Mouse (Mus musculus): ENCODE data around the gene Cad.
"Not testable (repeated sequence)": the region's sequence is repeated elsewhere in the genome, so short reads cannot be mapped to it uniquely, and the experiment has no call there.

DNA sequence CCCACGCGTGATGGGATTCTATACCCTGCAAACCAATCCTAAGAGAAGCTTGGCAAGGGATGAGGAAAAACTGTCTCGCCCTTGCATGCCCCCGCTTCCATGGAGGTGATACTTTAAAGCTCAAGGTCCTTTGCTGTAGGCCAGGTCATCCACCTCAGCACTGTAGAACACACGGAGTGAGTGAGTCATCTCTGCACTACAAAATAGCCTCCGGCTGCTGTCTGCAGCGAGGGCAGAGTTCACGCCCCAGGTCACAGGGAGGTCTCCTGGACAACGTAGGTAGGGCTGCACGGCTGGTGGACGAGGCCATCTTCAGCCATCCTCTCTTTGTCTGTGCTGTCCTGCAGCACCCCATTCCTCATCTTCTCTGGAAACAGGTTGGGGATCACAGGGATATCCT lies 18.0 kb upstream of the Cad start:
- not testable (repeated sequence) for TF ChIP-seq USF1 (IDR thresholded peaks at IDR 0.05; ENCODE audit: low read depth); CTCF (IDR thresholded peaks at IDR 0.05; ENCODE audit: control insufficient read depth, insufficient read depth, insufficient read length)

All from C2C12 (cell line).